Mouse (Mus musculus) testis, adult 2 months (tissue): Measurements from ENCODE around the gene Myh14.

Source experiments
- CTCF ChIP-seq: fragments of 200-500 bp; IDR thresholded peaks from 2 replicates; pipeline ENCODE4 v1.5.1; 2012; ENCODE audit warnings: low read depth, mild to moderate bottlenecking, inconsistent platforms, low read length, moderate library complexity; ENCODE audit not compliant: control insufficient read depth, insufficient read depth, insufficient replicate concordance
- POLR2A ChIP-seq: fragments of 200-500 bp; IDR thresholded peaks from 2 replicates; pipeline ENCODE4 v1.6.1; 2012; ENCODE audit warnings: low read depth, mild to moderate bottlenecking, inconsistent platforms, low read length, moderate library complexity; ENCODE audit not compliant: control insufficient read depth

DNA sequence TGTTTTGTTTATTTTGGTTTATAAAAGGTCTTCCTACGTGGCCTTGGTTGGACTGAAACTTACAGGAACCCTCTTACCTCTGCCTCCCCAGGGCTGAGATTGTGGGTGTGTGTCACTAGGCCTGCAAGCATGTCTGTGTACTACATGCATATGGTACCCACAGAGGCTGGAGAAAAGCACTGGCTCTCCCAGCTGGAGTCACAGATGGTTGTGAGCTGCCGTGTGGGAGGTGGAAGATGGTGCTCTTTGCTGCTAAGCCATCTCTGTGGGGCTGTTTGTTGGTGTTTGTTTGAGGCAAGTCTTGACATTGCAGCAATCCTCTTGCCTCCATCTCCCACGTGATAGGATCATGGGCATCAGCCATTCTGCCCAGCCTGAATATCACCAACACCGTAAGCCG lies 9.4 kb downstream of the Myh14 start:
- TF ChIP-seq CTCF (no peak), POLR2A (no peak)
